Mouse (Mus musculus): ENCODE measurements around the gene Ntm. TPM values are rescaled to one million over a fixed set of nuclear protein-coding genes. Genes with fewer than 3 reads are reported as not detected.

The Ntm gene
- polyA plus RNA-seq, 1 experiment from 2014 or later, result 39.6 TPM

DNA sequence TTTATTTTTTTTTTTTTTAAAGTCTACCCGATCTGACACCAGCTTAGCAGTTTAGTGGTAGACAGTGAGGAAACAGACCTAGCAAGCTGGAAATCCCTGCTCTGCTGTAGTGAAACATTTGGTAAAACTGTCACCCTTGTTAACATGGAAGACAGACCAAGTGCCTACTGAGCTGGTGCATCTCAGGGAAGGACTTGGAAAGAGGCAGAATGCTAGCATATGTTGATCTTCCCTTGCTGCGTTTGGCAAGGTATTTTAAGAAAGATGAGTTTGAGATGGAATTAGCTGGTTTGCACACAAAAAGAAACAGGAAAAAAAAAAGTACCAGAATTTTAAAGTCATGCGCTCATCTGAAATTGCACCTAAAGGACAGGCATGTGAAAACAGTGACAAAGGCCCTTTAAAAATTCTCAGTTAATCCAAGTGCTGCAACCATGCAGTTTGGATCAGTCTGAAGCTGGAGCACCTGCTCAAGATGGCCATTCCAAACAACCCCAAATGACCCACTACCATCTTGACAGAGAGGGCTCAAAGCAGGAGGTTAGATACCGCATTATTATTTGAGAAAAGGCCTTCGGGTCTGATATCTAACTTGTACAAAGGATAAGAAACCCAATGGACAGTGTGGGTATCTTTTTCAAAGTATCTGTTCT lies 400.4 kb downstream of the Ntm start:
- Histone ChIP-seq H3K4me1 (no peaks in the 10 kb centered on the region; the same call in 1 of the 2 replicates), H3K9ac (no peak overlapping the region), H3K9me3 (no peaks in the 10 kb centered on the region), H3K27ac (replicated peaks) (no peak overlapping the region), H3K36me3 (no peaks in the 10 kb centered on the region), H3K27me3 (replicated peaks) (no peaks in the 10 kb centered on the region), H3K4me3 (no peak overlapping the region), H3K4me2 (no peak overlapping the region)
- 79% methylated on average over 5 of the region's 5 CpGs for WGBS
- ATAC-seq (ENCODE audit: extremely low read depth, insufficient number of reproducible peaks, low FRiP score, low TSS enrichment), result no peak

GRCm38 (mm10) chr9:29558915-29559314 lies 404.0 kb downstream of the Ntm start:
- Histone ChIP-seq H3K4me1 (no peaks in the 10 kb centered on the region; the same call in 1 of the 2 replicates), H3K36me3 (no peaks in the 10 kb centered on the region), H3K27me3 (replicated peaks) (no peaks in the 10 kb centered on the region), H3K27ac (replicated peaks) (no peak overlapping the region), H3K4me2 (no peak overlapping the region), H3K9me3 (no peaks in the 10 kb centered on the region), H3K4me3 (no peak overlapping the region), H3K9ac (no peak overlapping the region)
- WGBS, result 81% methylated on average over 4 of the region's 4 CpGs
- ATAC-seq (ENCODE audit: extremely low read depth, insufficient number of reproducible peaks, low FRiP score, low TSS enrichment), result no peak

- Histone ChIP-seq H3K4me1 (no peaks in the 10 kb centered on the region), H3K4me3 (no peak overlapping the region), H3K4me2 (no peak overlapping the region), H3K9me3 (no peaks in the 10 kb centered on the region), H3K9ac (no peak overlapping the region), H3K36me3 (no peaks in the 10 kb centered on the region), H3K27me3 (replicated peaks) (no peaks in the 10 kb centered on the region), H3K27ac (replicated peaks) (no peak overlapping the region)
- 78% methylated on average over 8 of the region's 8 CpGs for WGBS
- no peak for ATAC-seq (ENCODE audit: extremely low read depth, insufficient number of reproducible peaks, low FRiP score, low TSS enrichment)
Observed at GRCm38 (mm10) chr9:29550582-29550981, 412.4 kb downstream of the Ntm start.

DNA sequence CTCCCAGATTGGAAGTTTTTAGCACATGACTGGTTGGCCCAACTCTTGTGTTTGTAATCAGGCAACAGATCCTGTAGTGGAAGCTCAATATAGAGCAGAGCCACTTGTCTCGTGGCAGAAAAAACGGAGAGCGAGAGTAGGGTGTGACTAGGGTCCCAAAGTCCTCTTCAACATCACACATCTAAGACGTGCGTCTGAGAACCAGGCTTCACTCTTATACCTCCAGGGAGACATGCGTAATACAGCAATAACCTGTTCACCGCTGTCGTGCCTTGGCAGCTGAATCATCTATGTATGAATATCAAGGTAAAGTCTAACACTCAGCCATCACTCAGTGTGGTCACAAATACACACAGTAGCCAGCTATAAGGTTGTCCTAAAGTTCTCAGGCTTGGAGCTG lies 412.8 kb downstream of the Ntm start:
- no peak for ATAC-seq (ENCODE audit: extremely low read depth, insufficient number of reproducible peaks, low FRiP score, low TSS enrichment)
- no peaks in the 10 kb centered on the region for H3K9me3 ChIP-seq
- H3K4me2 ChIP-seq, result no peak overlapping the region
- no peaks in the 10 kb centered on the region for H3K36me3 ChIP-seq
- no peaks in the 10 kb centered on the region for H3K27me3 ChIP-seq (replicated peaks)
- H3K27ac ChIP-seq (replicated peaks), result no peak overlapping the region
- 76% methylated on average over 8 of the region's 8 CpGs for WGBS
- H3K4me1 ChIP-seq, result no peaks in the 10 kb centered on the region
- H3K9ac ChIP-seq, result no peak overlapping the region
- no peak overlapping the region for H3K4me3 ChIP-seq

DNA sequence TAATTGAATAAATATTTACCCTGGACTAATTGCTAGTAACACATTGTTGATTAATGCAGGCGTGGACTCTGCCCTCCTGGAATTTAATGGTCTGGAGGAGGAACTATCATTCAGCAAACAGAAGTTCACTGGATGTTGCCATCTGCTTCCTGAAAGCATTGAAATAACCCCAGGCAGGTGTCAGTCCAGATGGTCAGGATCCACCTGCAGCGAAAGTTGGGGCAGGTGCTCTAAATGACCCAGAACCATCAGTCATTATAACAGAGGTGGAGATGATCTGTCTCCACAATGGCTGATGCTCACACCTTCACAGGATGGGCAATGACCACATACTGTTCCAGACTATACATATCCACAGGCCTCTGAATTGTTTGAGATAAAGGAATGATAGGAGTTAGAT lies 426.5 kb downstream of the Ntm start:
- Histone ChIP-seq H3K36me3 (no peaks in the 10 kb centered on the region), H3K9ac (no peak overlapping the region), H3K4me2 (no peak overlapping the region), H3K27ac (replicated peaks) (no peak overlapping the region), H3K4me3 (no peak overlapping the region), H3K27me3 (replicated peaks) (no peaks in the 10 kb centered on the region), H3K4me1 (no peaks in the 10 kb centered on the region), H3K9me3 (no peaks in the 10 kb centered on the region)
- ATAC-seq (ENCODE audit: extremely low read depth, insufficient number of reproducible peaks, low FRiP score, low TSS enrichment), result no peak
- WGBS, result 75% methylated on average over 2 of the region's 2 CpGs

DNA sequence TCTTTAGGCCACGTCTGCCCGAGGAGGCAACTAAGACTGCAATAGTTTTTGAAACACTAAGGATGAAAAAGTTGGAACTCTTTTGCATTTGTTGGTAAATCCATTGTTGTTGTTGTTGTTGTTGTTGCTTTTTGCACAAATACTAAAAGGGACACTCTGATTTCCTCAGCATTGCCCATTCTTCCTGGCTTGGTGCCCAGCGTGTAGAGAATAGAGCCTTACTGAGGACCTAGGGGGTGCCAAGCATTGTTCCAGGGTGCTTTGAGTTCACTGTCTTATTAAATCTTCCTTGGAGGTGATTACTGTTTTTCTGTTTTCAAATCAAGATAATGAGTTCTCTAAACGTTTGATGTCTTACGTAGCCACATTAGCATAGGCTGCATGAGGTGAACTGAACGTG lies 428.2 kb downstream of the Ntm start:
- Histone ChIP-seq H3K36me3 (no peaks in the 10 kb centered on the region), H3K9me3 (no peaks in the 10 kb centered on the region), H3K27me3 (replicated peaks) (no peaks in the 10 kb centered on the region), H3K4me1 (no peaks in the 10 kb centered on the region), H3K27ac (replicated peaks) (no peak overlapping the region), H3K4me2 (no peak overlapping the region), H3K9ac (no peak overlapping the region), H3K4me3 (no peak overlapping the region)
- WGBS, result 76% methylated on average over 6 of the region's 6 CpGs
- ATAC-seq (ENCODE audit: extremely low read depth, insufficient number of reproducible peaks, low FRiP score, low TSS enrichment), result no peak

GRCm38 (mm10) chr9:29534304-29534703 lies 428.6 kb downstream of the Ntm start:
- no peak for ATAC-seq (ENCODE audit: extremely low read depth, insufficient number of reproducible peaks, low FRiP score, low TSS enrichment)
- Histone ChIP-seq H3K27me3 (replicated peaks) (no peaks in the 10 kb centered on the region), H3K36me3 (no peaks in the 10 kb centered on the region), H3K4me3 (no peak overlapping the region), H3K9me3 (no peaks in the 10 kb centered on the region), H3K27ac (replicated peaks) (no peak overlapping the region), H3K9ac (no peak overlapping the region), H3K4me2 (no peak overlapping the region), H3K4me1 (no peaks in the 10 kb centered on the region)
- 60% methylated on average over 7 of the region's 7 CpGs for WGBS

- no peaks in the 10 kb centered on the region for H3K36me3 ChIP-seq
- WGBS, result 17% methylated on average over 1 of the region's 1 CpGs
- no peaks in the 10 kb centered on the region for H3K9me3 ChIP-seq
- no peak for ATAC-seq (ENCODE audit: extremely low read depth, insufficient number of reproducible peaks, low FRiP score, low TSS enrichment)
- no peaks in the 10 kb centered on the region for H3K4me1 ChIP-seq
- H3K27ac ChIP-seq (replicated peaks), result no peak overlapping the region
- H3K4me3 ChIP-seq, result no peak overlapping the region
- H3K4me2 ChIP-seq, result no peak overlapping the region
- no peaks in the 10 kb centered on the region for H3K27me3 ChIP-seq (replicated peaks)
- H3K9ac ChIP-seq, result no peak overlapping the region
Observed at GRCm38 (mm10) chr9:29533556-29533955, 429.4 kb downstream of the Ntm start.

- Histone ChIP-seq H3K4me2 (no peak overlapping the region), H3K27me3 (replicated peaks) (no peaks in the 10 kb centered on the region), H3K4me3 (no peak overlapping the region), H3K4me1 (no peaks in the 10 kb centered on the region), H3K27ac (replicated peaks) (no peak overlapping the region), H3K36me3 (no peaks in the 10 kb centered on the region), H3K9ac (no peak overlapping the region), H3K9me3 (no peaks in the 10 kb centered on the region)
- WGBS, result 58% methylated on average over 6 of the region's 6 CpGs
- ATAC-seq (ENCODE audit: extremely low read depth, insufficient number of reproducible peaks, low FRiP score, low TSS enrichment), result no peak
Observed at GRCm38 (mm10) chr9:29531147-29531917, 431.6 kb downstream of the Ntm start.

DNA sequence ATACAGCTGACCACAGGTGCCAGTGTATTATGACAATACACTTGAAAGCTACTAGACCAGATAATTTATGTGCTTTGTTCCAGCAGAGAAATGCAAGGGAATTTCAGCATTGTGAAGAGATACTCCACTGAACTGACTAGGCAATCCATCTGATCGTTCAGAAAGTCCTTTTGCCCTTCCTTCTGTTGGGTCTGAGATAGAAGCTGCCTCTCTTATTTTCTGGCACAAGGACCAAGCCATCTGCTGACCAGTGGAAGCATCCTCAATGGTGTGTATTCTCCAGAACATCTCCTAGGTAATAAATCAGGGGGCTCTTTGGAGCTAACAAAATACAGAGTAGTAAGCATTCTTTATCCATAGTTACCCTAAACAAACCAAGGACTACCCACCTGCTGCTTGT lies 438.8 kb downstream of the Ntm start:
- no peaks in the 10 kb centered on the region for H3K9me3 ChIP-seq
- H3K4me1 ChIP-seq, result no peaks in the 10 kb centered on the region
- ATAC-seq (ENCODE audit: extremely low read depth, insufficient number of reproducible peaks, low FRiP score, low TSS enrichment), result no peak
- H3K4me2 ChIP-seq, result no peak overlapping the region
- H3K36me3 ChIP-seq, result no peaks in the 10 kb centered on the region
- WGBS, result 51% methylated on average over 1 of the region's 1 CpGs
- no peak overlapping the region for H3K9ac ChIP-seq
- H3K27ac ChIP-seq (replicated peaks), result no peak overlapping the region
- H3K4me3 ChIP-seq, result no peak overlapping the region
- H3K27me3 ChIP-seq (replicated peaks), result no peaks in the 10 kb centered on the region

DNA sequence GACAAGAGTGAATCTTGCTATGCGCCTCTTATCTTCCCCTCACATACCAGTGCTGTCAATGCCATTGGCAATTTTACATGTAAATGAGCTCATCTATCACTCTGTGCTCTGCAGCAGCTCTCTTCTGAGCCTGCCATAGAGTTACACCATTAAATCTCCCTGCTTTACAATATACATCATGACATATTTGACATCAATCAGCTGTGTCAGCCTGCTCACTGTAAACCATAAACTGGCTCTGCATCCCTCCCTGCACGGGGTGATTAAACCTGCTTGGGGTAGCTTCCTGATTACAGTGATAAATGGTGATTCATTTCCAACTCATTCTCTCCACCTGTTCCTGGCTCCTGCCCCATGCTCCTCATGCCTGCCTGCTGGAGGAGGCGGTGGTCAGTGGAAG lies 439.7 kb downstream of the Ntm start:
- Histone ChIP-seq H3K27ac (replicated peaks) (no peak overlapping the region), H3K27me3 (replicated peaks) (no peaks in the 10 kb centered on the region), H3K9ac (no peak overlapping the region), H3K4me2 (no peak overlapping the region), H3K4me3 (no peak overlapping the region), H3K9me3 (no peaks in the 10 kb centered on the region), H3K36me3 (no peaks in the 10 kb centered on the region), H3K4me1 (no peaks in the 10 kb centered on the region)
- WGBS, result 55% methylated on average over 3 of the region's 3 CpGs
- ATAC-seq (ENCODE audit: extremely low read depth, insufficient number of reproducible peaks, low FRiP score, low TSS enrichment), result no peak

GRCm38 (mm10) chr9:29519181-29519580 lies 443.8 kb downstream of the Ntm start:
- WGBS, result 59% methylated on average over 2 of the region's 2 CpGs
- Histone ChIP-seq H3K4me3 (no peak overlapping the region), H3K9ac (no peak overlapping the region)

More at GRCm38 (mm10) chr9:29519181-29519580, 443.8 kb downstream of the Ntm start:
- H3K36me3 ChIP-seq, result no peaks in the 10 kb centered on the region
- H3K27me3 ChIP-seq (replicated peaks), result no peaks in the 10 kb centered on the region
- no peak overlapping the region for H3K4me2 ChIP-seq
- H3K27ac ChIP-seq (replicated peaks), result no peak overlapping the region
- H3K4me1 ChIP-seq, result 0 out of 2 replicates have a peak, but pooled peaks cover 4% of the 10 kb centered on the region
- ATAC-seq (ENCODE audit: extremely low read depth, insufficient number of reproducible peaks, low FRiP score, low TSS enrichment), result no peak
- H3K9me3 ChIP-seq, result no peaks in the 10 kb centered on the region
